8 mouse cellular contexts compared by ENCODE assay signal in genomic region chr17:36257241-36257947, GRCm38 (mm10). TPM values are rescaled to one million over a fixed set of nuclear protein-coding genes. Genes with fewer than 3 reads are reported as not detected.
DNase-seq lines count a peak whose midpoint lies in the region; ATAC-seq lines count a peak whose summit lies in the region.

No protein-coding gene starts in this region.

- H3K4me3 ChIP-seq in hindbrain, embryonic 15.5 days = peak overlapping the region; percentile 75

- peak; percentile 78 for DNase-seq in T-cell, adult 2 months (ENCODE audit: low spot score)
- DNase-seq in cerebellum, postnatal 4 days (ENCODE audit: low spot score in 2 of 2) = peak; percentile 65 to 72
- DNase-seq in gastrocnemius, adult 18-20 months (ENCODE audit: low spot score) = peak; percentile 83
- peak; percentile 66 for DNase-seq in left cerebral cortex, adult 11 months (ENCODE audit: low spot score)
- peak; percentile 92 for DNase-seq in lung, postnatal 36 days
- peak; percentile 83 for DNase-seq in retina, postnatal 1 day
- peak; percentile 86 for DNase-seq in thymus, postnatal 4 days

- no peaks in the 10 kb centered on the region for H3K9me3 ChIP-seq in hindbrain, embryonic 15.5 days

- peak; percentile 97 for ATAC-seq in hindbrain, embryonic 15.5 days (ENCODE audit: low FRiP score, low read depth)

- H3K36me3 ChIP-seq in hindbrain, embryonic 15.5 days = peaks cover 34% of the 10 kb centered on the region

- peak overlapping the region; percentile 90 for H3K27ac ChIP-seq in hindbrain, embryonic 15.5 days (replicated peaks)

- H3K4me1 ChIP-seq in hindbrain, embryonic 15.5 days (replicated peaks) = peaks cover 12% of the 10 kb centered on the region

- peak overlapping the region; percentile 61 for H3K4me2 ChIP-seq in hindbrain, embryonic 15.5 days

- 0 out of 2 replicates have a peak, but pooled peaks cover 3% of the 10 kb centered on the region for H3K27me3 ChIP-seq in hindbrain, embryonic 15.5 days

- under 1% methylated on average over 37 of the region's 37 CpGs for WGBS in hindbrain, embryonic 15.5 days

- H3K9ac ChIP-seq in hindbrain, embryonic 15.5 days = peak overlapping the region; percentile 86

RNA-seq across cellular contexts. Expression of gene Rpp21, which starts 0.5 kb away (rescaled TPM):
- total RNA-seq in gastrocnemius, adult 18-20 months (2021) = 10 to 100 TPM; 36.5 to 44.5 TPM
- 132 and 133 TPM in 2 replicates for polyA plus RNA-seq in hindbrain, embryonic 15.5 days (2015; fragmentation: Nextera tagmentation; extraction: Ambion mirVana)

RNA-seq across cellular contexts. Expression of gene Trim39, which starts 14.7 kb away (rescaled TPM):
- total RNA-seq in gastrocnemius, adult 18-20 months (2021) = 1 to 10 TPM; 6.2 to 6.6 TPM
- 24.8 and 27.1 TPM in 2 replicates for polyA plus RNA-seq in hindbrain, embryonic 15.5 days (2015; fragmentation: Nextera tagmentation; extraction: Ambion mirVana)

RNA-seq across cellular contexts. Expression of gene H2-M10.2, which starts 28.9 kb away (rescaled TPM):
- not detected for total RNA-seq in gastrocnemius, adult 18-20 months (2021)
- polyA plus RNA-seq in hindbrain, embryonic 15.5 days (2015; fragmentation: Nextera tagmentation; extraction: Ambion mirVana) = 0.29 TPM in 1 of 2 replicates, not detected in the other

Comparison
In these comparisons a context has a peak if more than half of its experiments do, and no peak if none do; other contexts are left out.
1. Peak in every context shown above with its lines: DNase-seq, ATAC-seq, H3K4me3 ChIP-seq and H3K27ac ChIP-seq.